Mouse (Mus musculus): ENCODE results near the gene Gpr83.

- TF ChIP-seq CTCF (IDR thresholded peaks at IDR 0.05) (no peak), EP300 (IDR thresholded peaks at IDR 0.05; ENCODE audit: insufficient read depth, low read depth, low read length) (no peak)
Measured at GRCm38 (mm10) chr9:14891891-14892290, 31.9 kb downstream of the Gpr83 start.

Measured in heart, adult 2 months (tissue).